Mouse (Mus musculus) olfactory bulb, adult 2 months (tissue): Measurements from ENCODE around the gene Med24.

Source experiments
- CTCF ChIP-seq: fragments of 200-500 bp; IDR thresholded peaks from 2 replicates; pipeline ENCODE4 v1.5.1; 2012; ENCODE audit warnings: low read depth, mild to moderate bottlenecking, low read length, moderate library complexity; ENCODE audit not compliant: insufficient read depth
- POLR2A ChIP-seq: fragments of 200-500 bp; IDR thresholded peaks from 2 replicates; pipeline ENCODE4 v1.6.1; 2012; ENCODE audit warnings: mild to moderate bottlenecking, low read depth, low read length, moderate library complexity; ENCODE audit not compliant: insufficient read depth

- TF ChIP-seq POLR2A (no peak), CTCF (no peak)
These were observed 4.8 kb upstream of the Med24 start for GRCm38 (mm10) chr11:98734020-98734419.
